Mouse (Mus musculus): ENCODE measurements around the gene Sh3pxd2a.

The Sh3pxd2a gene

GRCm38 (mm10) chr19:47455001-47455755, 9.0 kb downstream of the Sh3pxd2a start:
- no peak for DNase-seq

DNA sequence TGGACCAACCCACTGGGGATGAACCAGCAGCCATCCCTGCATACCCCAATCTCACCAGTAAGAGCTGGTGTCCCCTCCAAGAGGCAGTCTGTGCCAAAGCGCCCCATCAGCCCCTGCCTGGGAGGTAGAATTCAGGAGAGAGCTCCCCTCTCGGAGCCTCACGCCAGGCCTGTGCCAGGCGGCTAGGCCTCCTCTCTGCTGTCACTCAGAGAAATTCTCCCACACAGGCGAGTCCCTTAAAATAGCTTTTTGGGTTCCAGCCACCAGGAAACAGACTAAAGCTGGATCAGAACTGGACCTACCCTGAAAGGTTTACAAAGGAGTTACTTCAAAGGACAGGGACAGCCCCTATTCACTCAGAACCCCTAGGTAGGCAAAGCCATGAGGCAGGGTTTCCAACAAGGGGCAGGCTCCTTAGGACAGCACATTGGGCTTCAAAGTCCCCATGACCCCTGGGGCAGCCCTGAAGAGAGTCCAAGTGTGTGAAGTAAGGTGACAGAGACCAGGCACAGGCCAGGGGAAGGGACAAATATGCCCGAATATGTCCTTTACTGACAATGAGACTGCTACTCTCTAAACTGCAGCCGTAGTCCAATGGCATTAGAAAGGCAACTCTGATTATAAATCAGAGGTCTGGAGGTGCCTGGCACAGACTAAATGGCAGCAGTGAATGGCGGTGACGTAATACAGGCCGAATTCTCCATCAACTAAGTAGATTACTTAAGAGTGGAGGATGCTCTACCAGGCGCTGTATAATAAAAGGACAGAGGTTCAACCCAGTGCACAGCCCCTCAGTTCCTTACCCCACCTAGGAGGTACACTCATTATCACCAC, 9.8 kb downstream of the Sh3pxd2a start:
- DNase-seq: peak in 1 of 2 experiments; percentile 25

DNA sequence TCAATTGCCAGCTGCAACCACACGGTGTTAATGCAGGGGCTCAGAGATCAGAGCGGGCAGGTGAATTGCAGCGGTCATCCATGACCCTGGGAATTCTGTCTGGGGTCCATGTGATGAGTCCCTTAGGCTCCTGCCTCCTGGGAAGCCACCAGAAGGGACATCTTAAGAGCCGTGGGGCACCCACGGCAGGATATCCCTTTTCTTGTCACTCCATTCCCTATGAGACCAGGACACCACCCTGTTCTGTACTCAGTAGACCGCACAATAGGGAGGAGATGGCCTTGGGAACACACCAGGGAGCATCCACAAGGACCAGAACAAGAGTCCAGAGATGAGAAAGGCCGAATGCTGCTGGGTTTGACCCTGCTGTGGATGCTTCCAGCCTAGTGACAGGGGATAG, 10.8 kb downstream of the Sh3pxd2a start:
- no peak for DNase-seq

GRCm38 (mm10) chr19:47452682-47453081, 11.5 kb downstream of the Sh3pxd2a start:
- no peak for DNase-seq

DNA sequence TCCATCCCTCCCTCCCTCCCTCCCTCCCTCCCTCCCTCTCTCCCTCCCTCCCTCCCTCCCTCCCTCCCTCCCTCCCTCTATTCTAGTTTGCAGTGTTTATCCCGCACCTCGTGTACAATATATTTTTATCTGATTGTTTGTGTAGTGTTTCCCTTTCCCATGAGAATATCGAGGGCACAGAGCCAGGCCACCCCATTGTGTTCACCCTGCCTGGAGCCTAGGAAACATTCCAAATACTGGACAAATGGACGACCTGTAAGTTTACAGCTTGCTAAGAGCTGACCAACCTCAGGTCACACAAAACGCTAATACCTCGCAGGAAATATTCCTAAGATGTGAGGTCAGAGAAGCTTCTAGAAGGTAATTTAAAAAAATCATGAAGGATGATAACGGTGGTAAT, 12.0 kb downstream of the Sh3pxd2a start:
- no peak for DNase-seq

DNA sequence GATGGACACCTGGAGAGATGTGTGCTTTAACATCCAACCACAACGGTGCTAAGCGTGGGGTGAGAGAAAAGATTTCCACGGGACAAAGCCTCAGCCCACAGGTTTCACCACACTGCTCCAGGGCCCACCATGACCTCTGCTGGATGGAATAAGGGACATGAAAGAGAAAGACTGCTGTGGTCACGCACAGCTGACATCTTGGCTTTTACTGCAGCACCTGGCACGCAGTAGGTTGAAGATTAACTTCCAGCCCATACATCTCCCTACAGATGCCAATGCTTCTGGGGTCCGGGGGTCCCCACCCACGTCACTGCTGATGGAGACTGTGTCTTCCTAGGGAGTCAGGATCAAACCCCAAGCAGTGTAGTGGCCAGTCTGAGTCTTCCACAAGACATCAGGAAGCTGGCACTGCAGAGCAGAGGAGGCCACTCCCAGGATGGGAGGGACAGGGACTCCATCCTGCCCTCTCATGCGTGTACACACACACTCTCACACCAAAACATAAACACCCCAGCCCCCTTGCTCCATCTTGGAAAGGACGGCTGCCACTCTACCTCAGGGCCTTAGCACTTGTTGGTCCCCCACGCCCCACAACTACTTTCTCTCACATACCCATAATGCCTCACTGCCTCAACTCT, 12.6 kb downstream of the Sh3pxd2a start:
- no peak for DNase-seq

GRCm38 (mm10) chr19:47450261-47451137, 13.7 kb downstream of the Sh3pxd2a start:
- no peak for DNase-seq

GRCm38 (mm10) chr19:47449513-47450227, 14.5 kb downstream of the Sh3pxd2a start:
- no peak for DNase-seq

DNA sequence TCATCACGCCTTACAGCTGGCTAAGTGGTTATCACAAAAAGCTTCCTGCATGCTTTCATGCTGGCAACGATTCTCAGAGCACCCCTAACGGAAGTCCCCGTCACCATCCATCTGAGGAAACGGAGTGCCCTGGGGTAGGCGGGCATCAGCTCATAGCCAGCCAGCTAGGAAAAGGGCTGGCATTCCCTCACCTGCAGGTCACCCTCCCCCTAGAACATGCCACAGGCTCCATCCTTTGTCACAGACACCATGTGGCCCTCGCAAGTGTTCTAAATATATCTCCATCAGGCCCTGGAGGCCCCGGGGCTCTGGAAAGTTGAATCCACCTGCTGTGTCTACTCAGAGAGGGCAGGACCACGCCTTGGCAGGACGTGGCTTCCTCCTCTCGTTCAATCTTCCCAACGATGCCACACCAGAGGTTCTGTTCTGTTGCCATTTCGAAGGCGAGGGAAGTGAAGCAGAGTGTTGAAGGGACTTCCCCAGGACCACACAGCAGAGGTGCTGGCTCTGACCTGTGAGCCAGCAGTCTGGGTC, 15.5 kb downstream of the Sh3pxd2a start:
- DNase-seq: no peak

- DNase-seq: peak; percentile 36 to 45
Observed at GRCm38 (mm10) chr19:47446841-47447365, 17.3 kb downstream of the Sh3pxd2a start.

DNA sequence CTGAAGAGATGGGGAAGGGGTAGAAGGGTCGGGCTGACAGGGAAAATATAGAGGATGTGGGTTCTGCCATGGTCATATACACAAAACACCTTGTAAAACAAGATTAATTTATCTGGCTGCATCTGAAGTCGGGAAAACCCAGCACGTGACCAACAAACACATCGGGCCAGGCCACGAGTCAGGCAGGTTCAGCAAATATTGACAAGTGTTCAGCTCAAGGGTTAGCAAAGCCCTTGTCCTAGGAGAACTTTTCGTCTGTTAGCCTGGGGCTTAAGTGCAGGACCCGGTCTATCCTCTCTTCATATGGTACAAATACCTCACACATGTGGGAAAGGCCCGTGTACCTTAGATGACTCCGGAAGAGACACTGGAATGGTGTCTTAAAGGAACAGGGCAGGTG, 18.1 kb downstream of the Sh3pxd2a start:
- DNase-seq: no peak

DNA sequence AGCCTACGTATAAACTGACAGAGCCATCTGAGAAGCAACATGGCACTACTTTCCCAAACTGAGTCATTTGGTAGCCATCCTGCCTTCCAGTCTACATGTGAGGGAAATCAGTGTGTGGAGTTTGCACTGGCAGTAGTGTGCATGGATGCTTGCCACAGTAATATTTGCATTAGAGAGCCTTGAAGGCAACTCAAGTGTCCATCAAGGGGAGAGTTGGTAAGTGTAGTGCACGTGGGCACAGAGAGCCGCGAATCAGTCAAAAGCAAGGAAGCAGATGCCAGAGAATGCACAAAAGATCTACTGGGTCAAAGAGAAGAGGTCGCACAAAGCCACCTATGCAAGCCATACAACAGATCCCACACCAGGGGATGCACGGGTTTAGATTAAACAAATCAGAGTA, 18.5 kb downstream of the Sh3pxd2a start:
- no peak for DNase-seq

GRCm38 (mm10) chr19:47444488-47444887, 19.7 kb downstream of the Sh3pxd2a start:
- no peak for DNase-seq

- no peak for DNase-seq
Observed at GRCm38 (mm10) chr19:47442294-47442627, 21.9 kb downstream of the Sh3pxd2a start.

DNA sequence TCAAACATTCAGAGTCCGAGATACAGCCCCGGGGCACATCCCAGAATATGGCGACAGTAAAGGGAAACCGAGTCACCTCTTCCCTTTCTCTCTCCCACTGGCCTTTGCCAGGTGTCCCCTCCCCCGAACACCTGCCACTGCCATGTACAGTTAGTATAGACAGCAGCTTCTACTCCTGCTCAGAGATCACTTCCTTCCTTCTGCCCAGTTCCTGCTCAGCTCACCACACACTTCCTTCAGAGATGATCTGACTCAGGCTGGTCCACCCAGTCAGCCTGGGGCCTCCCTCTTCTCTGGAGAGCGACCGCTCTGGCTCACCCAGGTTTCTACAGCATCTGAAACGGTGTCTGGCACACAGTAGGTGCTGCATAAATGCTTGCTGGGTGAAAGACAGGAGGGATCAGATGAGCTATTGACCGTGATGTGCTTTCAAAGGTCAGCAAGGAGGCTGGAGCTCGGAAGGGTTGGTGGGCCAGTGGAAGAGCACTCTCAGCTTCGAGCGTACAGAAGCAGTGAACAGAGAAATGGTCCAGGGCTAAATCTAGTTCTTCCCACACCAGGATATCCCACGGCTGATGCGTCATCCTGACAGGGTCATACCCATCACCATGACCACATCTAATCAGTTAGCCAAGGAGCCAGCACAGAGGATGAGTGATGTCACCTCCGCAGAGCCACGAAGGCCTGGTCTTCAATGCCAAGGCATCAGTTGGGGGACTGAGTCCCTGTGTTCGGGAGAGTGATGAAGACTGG, 22.5 kb downstream of the Sh3pxd2a start:
- DNase-seq: no peak

DNA sequence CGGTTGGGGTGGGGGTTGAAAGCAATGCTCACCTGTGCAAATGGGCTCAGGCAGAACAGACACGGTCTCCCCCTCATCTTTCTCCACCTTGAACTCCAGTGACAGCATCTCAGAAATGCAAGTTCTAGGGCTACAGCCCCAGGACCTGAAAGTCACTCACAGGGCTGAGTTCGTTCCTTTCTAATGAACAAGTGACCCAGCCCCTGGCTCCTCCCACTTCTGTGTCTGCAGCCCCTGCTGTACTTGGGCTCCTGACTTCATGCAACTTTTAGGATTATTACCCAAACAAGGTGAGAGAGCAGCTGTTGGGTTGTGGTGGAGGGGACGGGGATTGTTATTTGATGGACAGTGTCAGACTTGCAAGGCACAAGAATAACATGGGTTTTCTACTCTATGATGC, 23.2 kb downstream of the Sh3pxd2a start:
- DNase-seq: no peak

DNA sequence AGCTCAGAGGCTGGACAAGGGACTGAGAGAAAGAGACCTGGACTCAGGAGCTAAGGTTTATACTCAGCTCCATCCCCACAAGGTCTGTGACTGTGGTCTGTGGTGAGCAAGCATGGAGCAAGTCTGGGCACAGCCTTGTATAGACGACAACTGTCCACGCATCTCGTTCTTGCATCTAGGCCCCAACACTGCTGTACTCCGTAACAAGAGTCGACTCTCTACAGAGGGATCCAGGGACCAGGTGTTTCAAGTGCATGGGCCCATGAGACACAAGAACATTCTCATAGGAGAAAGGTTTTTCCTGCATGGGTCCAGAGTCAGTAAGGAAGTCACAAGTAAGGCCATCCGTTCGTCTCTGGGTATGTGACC, 23.8 kb downstream of the Sh3pxd2a start:
- DNase-seq: no peak

GRCm38 (mm10) chr19:47439726-47440434, 24.3 kb downstream of the Sh3pxd2a start:
- no peak for DNase-seq

DNA sequence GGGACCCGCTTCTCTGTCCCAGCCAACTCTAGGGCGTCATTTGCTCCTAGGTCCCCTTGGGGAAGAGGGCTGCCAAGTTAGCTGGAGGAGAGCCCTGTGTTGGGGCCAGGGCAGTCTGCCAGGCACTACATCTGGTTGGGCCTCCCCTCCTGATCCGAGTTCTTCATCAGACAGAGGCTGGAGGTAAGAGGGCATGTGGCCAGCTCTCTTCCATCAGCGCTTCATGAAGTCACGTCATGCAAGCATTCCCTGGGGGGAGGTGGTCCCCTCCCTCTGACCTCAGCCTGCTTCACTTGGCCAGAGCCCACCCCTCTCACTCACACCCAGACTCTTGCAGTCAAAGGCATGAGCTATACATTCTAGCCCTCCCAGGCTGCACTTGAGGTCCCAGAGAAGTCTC, 25.8 kb downstream of the Sh3pxd2a start:
- DNase-seq: peak; percentile 46 to 53

- DNase-seq: no peak
Observed at GRCm38 (mm10) chr19:47437040-47437439, 27.2 kb downstream of the Sh3pxd2a start.

Measured in cerebellum, postnatal 14 days (tissue).